Comparison of ENCODE assay signal across 8 mouse cellular contexts in the genomic region with DNA sequence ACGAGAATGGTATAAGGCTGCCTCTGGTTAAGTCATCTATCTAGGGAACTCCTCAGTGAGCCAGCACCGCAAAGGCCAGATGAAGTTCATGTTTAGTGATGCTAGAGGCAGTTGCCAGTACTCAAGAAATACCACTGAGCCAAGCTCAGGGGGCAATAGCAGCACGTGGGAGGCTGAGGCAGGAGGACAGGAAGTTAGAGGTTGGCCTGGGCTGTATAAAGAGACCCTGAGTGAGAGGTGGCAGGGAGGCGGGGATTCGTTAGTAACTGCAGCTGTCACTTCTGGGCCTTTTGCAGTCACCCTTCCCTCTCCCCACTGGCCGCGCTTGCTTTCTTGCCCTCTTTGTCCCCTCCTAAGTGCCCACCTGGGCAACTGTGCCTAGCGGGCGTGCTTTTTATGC. TPM values are rescaled to one million over a fixed set of nuclear protein-coding genes. Genes with fewer than 3 reads are reported as not detected.
DNase-seq lines count a peak whose midpoint lies in the region; ATAC-seq and TF ChIP-seq lines count a peak whose summit lies in the region.

No protein-coding gene starts in this region.

- no peaks in the 10 kb centered on the region for H3K27me3 ChIP-seq in erythroblast, embryonic 14.5 days (ENCODE audit: control insufficient read depth)
- peaks cover 23% of the 10 kb centered on the region for H3K27me3 ChIP-seq in forebrain, embryonic 13.5 days
- H3K27me3 ChIP-seq in liver, embryonic 14.5 days (ENCODE audit: control insufficient read depth, insufficient read depth, low read length) = no peaks in the 10 kb centered on the region

- peaks cover 4% of the 10 kb centered on the region for H3K9me3 ChIP-seq in erythroblast, embryonic 14.5 days (ENCODE audit: control insufficient read depth, low read length)
- H3K9me3 ChIP-seq in forebrain, embryonic 13.5 days (replicated peaks) = no peaks in the 10 kb centered on the region
- H3K9me3 ChIP-seq in liver, embryonic 14.5 days (ENCODE audit: control insufficient read depth, low read length) = no peaks in the 10 kb centered on the region

- peaks cover 54% of the 10 kb centered on the region for H3K36me3 ChIP-seq in erythroblast, embryonic 14.5 days (ENCODE audit: control insufficient read depth)
- H3K36me3 ChIP-seq in forebrain, embryonic 13.5 days (ENCODE audit: poor library complexity, severe bottlenecking) = peaks cover 23% of the 10 kb centered on the region
- H3K36me3 ChIP-seq in liver, embryonic 14.5 days (replicated peaks; ENCODE audit: control insufficient read depth, insufficient read depth, low read depth) = peaks cover 30% of the 10 kb centered on the region

- peak; percentile 78 for DNase-seq in A20 (ENCODE audit: low read depth, low spot score)
- DNase-seq in liver, embryonic 14.5 days (ENCODE audit: low read depth in 3 of 3, low spot score in 3 of 3) = no peak
- peak; percentile 63 for DNase-seq in thymus, postnatal 14 days
- no peak for DNase-seq in urinary bladder, postnatal 14 days (ENCODE audit: low spot score)

- ATAC-seq in erythroblast, adult 5-6 weeks (replicated peaks; ENCODE audit: low FRiP score, poor library complexity, severe bottlenecking) = no peak
- ATAC-seq in forebrain, embryonic 13.5 days = peak; percentile 0; the same call in 1 of the 2 replicates
- ATAC-seq in liver, embryonic 14.5 days (ENCODE audit: insufficient read depth) = no peak
- ATAC-seq in monocyte, adult 5-6 weeks (replicated peaks; ENCODE audit: insufficient number of reproducible peaks, low FRiP score, low TSS enrichment, poor library complexity, severe bottlenecking) = no peak

- peak overlapping the region; percentile 81 for H3K4me2 ChIP-seq in forebrain, embryonic 13.5 days
- peak overlapping the region; percentile 96 for H3K4me2 ChIP-seq in liver, embryonic 14.5 days (ENCODE audit: low read depth)

- H3K4me1 ChIP-seq in erythroblast, embryonic 14.5 days (ENCODE audit: control insufficient read depth) = peaks cover 64% of the 10 kb centered on the region
- H3K4me1 ChIP-seq in forebrain, embryonic 13.5 days = peaks cover 35% of the 10 kb centered on the region
- peaks cover 43 to 44% of the 10 kb centered on the region in 2 experiments for H3K4me1 ChIP-seq in liver, embryonic 14.5 days (replicated peaks; ENCODE audit: control insufficient read depth in 2 of 2, insufficient read depth in 2 of 2, low read length in 1 of 2)

- H3K4me3 ChIP-seq in erythroblast, embryonic 14.5 days (replicated peaks) = peak overlapping the region; percentile 66
- H3K4me3 ChIP-seq in forebrain, embryonic 13.5 days = peak overlapping the region; percentile 42
- H3K4me3 ChIP-seq in liver, embryonic 14.5 days (ENCODE audit: insufficient read depth in 1 of 2, low read depth in 2 of 2, low read length in 2 of 2) = peak overlapping the region; percentile 52 to 57

- no peak for TF ChIP-seq EP300 in liver, embryonic 14.5 days (IDR thresholded peaks at IDR 0.05; ENCODE audit: low read depth)

- H3K9ac ChIP-seq in forebrain, embryonic 13.5 days = peak overlapping the region; percentile 56
- peak overlapping the region; percentile 56 for H3K9ac ChIP-seq in liver, embryonic 14.5 days (replicated peaks)

- TF ChIP-seq CTCF in liver, embryonic 14.5 days (IDR thresholded peaks at IDR 0.05; ENCODE audit: low read depth) = no peak

- no peak overlapping the region for H3K27ac ChIP-seq in forebrain, embryonic 13.5 days
- H3K27ac ChIP-seq in liver, embryonic 14.5 days = peak overlapping the region; percentile 25

- 11% methylated on average over 9 of the region's 9 CpGs for WGBS in forebrain, embryonic 13.5 days
- 10% methylated on average over 9 of the region's 9 CpGs for whole genome bisulfite sequencing in liver, embryonic 14.5 days (ENCODE audit: insufficient replicate concordance)

RNA-seq across cellular contexts. Expression of a gene that starts 1.0 kb away (rescaled TPM):
- 548 and 594 TPM in 2 replicates for polyA plus RNA-seq in erythroblast, embryonic 14.5 days (2012)
- 1,075 and 1,106 TPM in 2 replicates for total RNA-seq in erythroblast, adult 5-6 weeks (2015; ENCODE audit: low replicate concordance)
- 502 and 855 TPM in 2 replicates for total RNA-seq in erythroblast, adult 5-6 weeks (2017; ENCODE audit: low replicate concordance)
- polyA plus RNA-seq in forebrain, embryonic 13.5 days (2015; fragmentation: Nextera tagmentation; extraction: Ambion mirVana) = 40.0 and 47.6 TPM in 2 replicates
- 274 and 315 TPM in 2 replicates for polyA plus RNA-seq in liver, embryonic 14.5 days (2012; rRNA removed)
- 270 and 320 TPM in 2 replicates for polyA plus RNA-seq in liver, embryonic 14.5 days (2014; fragmentation: Nextera tagmentation; extraction: Ambion mirVana)
- 37.6 to 41.8 TPM (median 37.7 TPM) in 3 replicates for total RNA-seq in monocyte, adult 5-6 weeks (2017)

RNA-seq across cellular contexts. Expression of a gene that starts 19.4 kb away (rescaled TPM):
- polyA plus RNA-seq in erythroblast, embryonic 14.5 days (2012) = 3.4 and 3.7 TPM in 2 replicates
- 46.4 and 52.5 TPM in 2 replicates for total RNA-seq in erythroblast, adult 5-6 weeks (2015; ENCODE audit: low replicate concordance)
- 59.4 and 91.0 TPM in 2 replicates for total RNA-seq in erythroblast, adult 5-6 weeks (2017; ENCODE audit: low replicate concordance)
- polyA plus RNA-seq in forebrain, embryonic 13.5 days (2015; fragmentation: Nextera tagmentation; extraction: Ambion mirVana) = 146 and 148 TPM in 2 replicates
- 39.4 and 45.9 TPM in 2 replicates for polyA plus RNA-seq in liver, embryonic 14.5 days (2012; rRNA removed)
- 65.3 and 71.1 TPM in 2 replicates for polyA plus RNA-seq in liver, embryonic 14.5 days (2014; fragmentation: Nextera tagmentation; extraction: Ambion mirVana)
- total RNA-seq in monocyte, adult 5-6 weeks (2017) = 40.0 to 48.7 TPM (median 46.6 TPM) in 3 replicates

RNA-seq across cellular contexts. Expression of a gene that starts 41.8 kb away (rescaled TPM):
- polyA plus RNA-seq in erythroblast, embryonic 14.5 days (2012) = 0.02 TPM in 1 of 2 replicates, not detected in the other
- not detected in 2 replicates for total RNA-seq in erythroblast, adult 5-6 weeks (2015; ENCODE audit: low replicate concordance)
- not detected in 2 replicates for total RNA-seq in erythroblast, adult 5-6 weeks (2017; ENCODE audit: low replicate concordance)
- polyA plus RNA-seq in forebrain, embryonic 13.5 days (2015; fragmentation: Nextera tagmentation; extraction: Ambion mirVana) = 0.13 and 0.45 TPM in 2 replicates
- polyA plus RNA-seq in liver, embryonic 14.5 days (2012; rRNA removed) = 0.01 and 0.03 TPM in 2 replicates
- not detected in 2 replicates for polyA plus RNA-seq in liver, embryonic 14.5 days (2014; fragmentation: Nextera tagmentation; extraction: Ambion mirVana)
- total RNA-seq in monocyte, adult 5-6 weeks (2017) = 2.6 to 8.5 TPM (median 7.4 TPM) in 3 replicates

Comparison
In these comparisons a context has a peak if more than half of its experiments do, and no peak if none do; other contexts are left out.
1. DNase-seq: peak in A20 (single experiment) and thymus, postnatal 14 days (single experiment); none in liver, embryonic 14.5 days (0 of 3) and urinary bladder, postnatal 14 days (single experiment).
2. Peak in every context shown above with its lines, with median percentiles within 50 percentile points of each other: H3K4me3 ChIP-seq.